Mouse (Mus musculus) ovary, adult 2 months (tissue): ENCODE data around the gene Fat1. TPM values are rescaled to one million over a fixed set of nuclear protein-coding genes. Genes with fewer than 3 reads are reported as not detected.

Source experiments
- polyA plus RNA-seq: library from polyadenylated mRNA; depleted of rRNA; stranded (reverse); fragments of >200 nt; gene quantifications from 2 replicates; pipeline ENCODE4 v1.2.3, GENCODE M21; 2012; rRNA removed

Fat1 gene
- polyA plus RNA-seq = 36.0 and 49.8 TPM in 2 replicates

DNA sequence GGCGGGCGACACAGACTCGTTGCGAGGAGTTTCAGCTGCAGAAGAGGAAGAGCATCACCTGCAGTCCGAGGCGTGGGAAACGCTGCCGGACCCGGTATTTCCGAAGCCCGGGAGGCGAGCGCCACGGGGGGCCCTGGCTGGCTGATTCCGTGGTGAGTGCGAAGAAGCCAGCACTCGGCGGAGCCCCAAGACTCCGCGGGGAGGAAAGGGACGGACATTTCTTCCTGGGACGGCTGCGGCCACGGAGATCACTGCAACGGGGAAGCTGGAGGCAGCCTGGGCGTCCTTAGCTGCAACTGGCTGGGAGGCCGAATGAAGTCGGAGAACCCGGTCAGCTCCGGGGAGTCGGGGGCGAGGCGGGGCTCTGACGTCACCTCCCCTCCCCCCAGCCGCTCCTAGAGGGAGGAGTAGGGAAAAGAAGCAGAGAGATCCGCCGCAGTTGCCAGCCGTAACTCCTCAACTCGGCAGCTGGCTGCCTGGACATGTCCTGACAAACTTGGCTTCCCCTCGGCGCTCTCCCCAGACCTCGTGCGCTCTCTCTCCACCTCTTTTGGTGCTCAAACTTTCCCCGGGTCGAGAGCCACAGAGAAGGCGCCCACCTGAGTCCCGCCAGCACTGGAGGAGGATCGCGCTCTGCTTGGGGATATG, at the start of gene Fat1:
Gene Fat1 (plus strand): TSS at position 598 of the 648 bp plus-strand sequence.

DNA sequence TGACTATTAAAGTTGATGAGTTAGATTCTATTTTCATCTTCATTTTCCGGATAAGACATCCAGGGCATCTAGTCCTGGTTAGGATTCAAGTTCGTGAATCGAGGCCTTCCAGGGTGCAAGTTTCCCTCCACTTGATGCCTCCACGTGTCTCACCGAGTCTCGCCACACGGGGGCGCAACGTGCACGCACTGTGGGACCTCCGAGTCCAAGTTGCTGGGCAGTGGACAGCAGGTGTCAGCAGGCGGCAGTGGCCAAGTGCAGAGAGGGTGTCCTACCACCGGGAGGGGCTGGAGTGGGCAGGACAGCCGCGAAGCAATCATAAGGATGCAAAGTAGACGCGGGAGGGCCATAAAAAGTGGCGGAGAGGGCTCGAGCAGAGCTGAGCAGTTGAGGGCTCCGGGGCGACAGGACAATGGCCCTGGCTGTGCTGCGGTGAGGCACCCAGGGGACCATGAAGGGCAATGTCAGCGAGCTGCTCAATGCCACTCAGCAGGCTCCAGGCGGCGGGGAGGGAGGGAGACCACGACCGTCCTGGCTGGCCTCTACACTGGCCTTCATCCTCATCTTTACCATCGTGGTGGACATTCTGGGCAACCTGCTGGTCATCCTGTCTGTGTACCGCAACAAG, 133.6 kb downstream of the Fat1 start, which contains the start of gene Mtnr1a:
Gene Mtnr1a (plus strand): TSS at position 379 of the 628 bp plus-strand sequence.

Other genes starting within 250 kb of the Fat1 start
- not detected in 2 replicates for gene Mtnr1a, start 133.7 kb downstream of the Fat1 start, polyA plus RNA-seq